Mouse (Mus musculus) liver, postnatal 0 days (tissue): ENCODE results near the gene Wipf2. TPM values are rescaled to one million over a fixed set of nuclear protein-coding genes. Genes with fewer than 3 reads are reported as not detected.

Source experiments
- ATAC-seq: fragments of 200-750 bp; cut with Nextera tagmentation; 2 replicates; pipeline ENCODE4 v1.8.0; 2017; ENCODE audit warnings: mild to moderate bottlenecking, moderate library complexity
- DNase-seq: peaks from one replicate; pipeline ENCODE4 v3.0.0-alpha.2; 2016
- H3K27ac ChIP-seq: fragments of 300-500 bp; sonication (generic); 2 replicates; pipeline ENCODE4 v1.5.1; 2014; ENCODE audit warnings: antibody characterized with exemption, moderate library complexity, mild to moderate bottlenecking, low read depth
- H3K27me3 ChIP-seq: fragments of 300-500 bp; sonication (generic); 2 replicates; pipeline ENCODE4 v1.6.1; 2014; ENCODE audit warnings: low read length, control low read depth, mixed read lengths; ENCODE audit not compliant: insufficient read depth
- H3K36me3 ChIP-seq: fragments of 300-500 bp; sonication (generic); replicated peaks from 2 replicates; pipeline ENCODE4 v1.6.1; 2014; ENCODE audit warnings: mild to moderate bottlenecking, control low read depth, low read length, moderate library complexity, mixed read lengths; ENCODE audit not compliant: insufficient read depth
- H3K4me1 ChIP-seq: fragments of 300-500 bp; sonication (generic); 2 replicates; pipeline ENCODE4 v1.6.1; 2014; ENCODE audit warnings: antibody characterized with exemption, mild to moderate bottlenecking, control low read depth; ENCODE audit not compliant: insufficient read depth
- H3K4me2 ChIP-seq: fragments of 300-500 bp; sonication (generic); 2 replicates; pipeline ENCODE4 v1.6.1; 2014; ENCODE audit warnings: low read depth, mild to moderate bottlenecking, low read length, moderate library complexity, mixed read lengths
- H3K4me3 ChIP-seq: fragments of 300-500 bp; sonication (generic); 2 replicates; pipeline ENCODE4 v1.5.1; 2014; ENCODE audit warnings: low read depth, low read length
- H3K9ac ChIP-seq: fragments of 300-500 bp; sonication (generic); replicated peaks from 2 replicates; pipeline ENCODE4 v1.6.1; 2014; ENCODE audit warnings: mild to moderate bottlenecking, moderate library complexity
- H3K9me3 ChIP-seq: fragments of 300-500 bp; sonication (generic); 2 replicates; pipeline ENCODE4 v1.6.1; 2016; ENCODE audit warnings: mild to moderate bottlenecking, control low read depth, low read length, mixed read lengths
- CTCF ChIP-seq: sonication (generic); IDR thresholded peaks from 2 replicates; pipeline ENCODE4 v1.5.1; 2016; ENCODE audit warnings: antibody characterized with exemption, low read depth
- EP300 ChIP-seq: IDR thresholded peaks from 2 replicates; pipeline ENCODE4 v1.6.1; 2016; ENCODE audit warnings: antibody characterized with exemption, low read depth, mild to moderate bottlenecking
- WGBS: fragments of 180-500 bp; shearing (Covaris S2); extraction: QIAGEN DNeasy Blood & Tissue Kit; methylation state at CpG from one replicate; pipeline ENCODE4 v1.1.7; 2014; ENCODE audit not compliant: insufficient replicate concordance; 5-methylcytosine and 5-hydroxymethylcytosine counted together
- polyA plus RNA-seq: library from polyadenylated mRNA; unstranded; fragments of >200 nt; fragmentation: Nextera tagmentation; extraction: Ambion mirVana; gene quantifications from 2 replicates; pipeline ENCODE4 v1.2.1, GENCODE M21; 2015

The Wipf2 gene
- polyA plus RNA-seq, 1 experiment from 2014 or later = 1.2 TPM

- Histone ChIP-seq H3K4me1 (no peaks in the 10 kb centered on the region), H3K27ac (no peak overlapping the region), H3K27me3 (no peaks in the 10 kb centered on the region), H3K4me2 (no peak overlapping the region), H3K9ac (no peak overlapping the region), H3K9me3 (no peaks in the 10 kb centered on the region), H3K36me3 (peaks cover 66% of the 10 kb centered on the region), H3K4me3 (no peak overlapping the region)
- WGBS = 87% methylated on average over 4 of the region's 4 CpGs
- TF ChIP-seq EP300 = no peak
- TF ChIP-seq CTCF = no peak
- no peak for ATAC-seq
- DNase-seq = no peak
These were observed 33.6 kb upstream of the Wipf2 start for GRCm38 (mm10) chr11:98829875-98830274.

- DNase-seq = no peak
- WGBS = 67% methylated on average over 5 of the region's 5 CpGs
- Histone ChIP-seq H3K4me2 (no peak overlapping the region), H3K9me3 (no peaks in the 10 kb centered on the region), H3K4me3 (no peak overlapping the region), H3K4me1 (peaks cover 12% of the 10 kb centered on the region), H3K27me3 (peaks cover 19% of the 10 kb centered on the region), H3K36me3 (peaks cover 32% of the 10 kb centered on the region), H3K9ac (no peak overlapping the region), H3K27ac (no peak overlapping the region)
- ATAC-seq = no peak
- TF ChIP-seq CTCF (no peak), EP300 (no peak)
These were observed 28.1 kb upstream of the Wipf2 start for GRCm38 (mm10) chr11:98835296-98835695.

DNA sequence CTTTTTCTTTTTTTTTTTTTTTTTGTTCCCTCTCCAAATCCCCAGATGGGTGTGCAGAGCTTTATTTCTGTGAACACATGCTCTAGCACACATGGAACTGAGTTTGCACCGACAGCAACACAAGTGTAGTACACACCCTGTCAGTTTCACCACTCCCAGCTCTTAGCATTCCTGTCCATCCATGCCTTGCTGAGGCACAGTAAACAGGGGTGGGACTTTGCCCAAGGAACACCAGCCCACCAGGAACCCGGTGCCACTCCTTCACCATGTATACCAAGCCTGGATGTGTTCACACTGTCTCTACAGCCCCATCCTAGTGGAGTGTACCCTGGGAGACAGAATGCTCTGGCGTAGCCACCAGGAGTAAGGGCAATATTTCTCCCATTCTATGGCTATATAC, 27.7 kb upstream of the Wipf2 start:
- H3K4me1 ChIP-seq = peaks cover 12% of the 10 kb centered on the region
- WGBS = 57% methylated on average over 3 of the region's 3 CpGs
- H3K27me3 ChIP-seq = peaks cover 19% of the 10 kb centered on the region
- no peaks in the 10 kb centered on the region for H3K9me3 ChIP-seq
- ATAC-seq = no peak
- TF ChIP-seq EP300 = no peak
- TF ChIP-seq CTCF = no peak
- peaks cover 31% of the 10 kb centered on the region for H3K36me3 ChIP-seq
- no peak overlapping the region for H3K4me2 ChIP-seq
- no peak overlapping the region for H3K27ac ChIP-seq
- no peak overlapping the region for H3K9ac ChIP-seq
- no peak for DNase-seq
- H3K4me3 ChIP-seq = no peak overlapping the region

DNA sequence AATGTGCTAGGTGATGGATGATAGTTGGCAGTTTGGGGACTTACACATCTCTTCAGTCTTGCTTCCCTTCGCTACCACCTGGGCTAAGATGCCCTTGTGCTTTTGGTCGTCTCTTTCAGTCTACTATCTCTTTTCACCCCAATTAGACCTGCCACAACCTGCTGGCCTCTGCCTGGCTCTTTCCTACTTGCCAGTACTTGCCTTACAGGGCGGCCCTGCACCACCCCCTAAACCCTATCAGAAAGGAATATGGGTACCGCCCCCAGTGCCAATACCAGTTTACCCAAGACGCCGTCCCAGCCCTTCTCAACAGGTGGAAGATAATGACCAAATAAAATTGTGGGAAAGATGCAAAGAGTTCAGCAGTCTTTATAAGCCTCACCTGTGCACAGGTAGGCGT, 27.3 kb upstream of the Wipf2 start:
- H3K4me2 ChIP-seq = peak overlapping the region; percentile 85
- DNase-seq (no peak), ATAC-seq (no peak)
- no peaks in the 10 kb centered on the region for H3K9me3 ChIP-seq
- TF ChIP-seq CTCF = no peak
- no peak for TF ChIP-seq EP300
- peaks cover 12% of the 10 kb centered on the region for H3K4me1 ChIP-seq
- H3K4me3 ChIP-seq = peak overlapping the region; percentile 57
- H3K27ac ChIP-seq = no peak overlapping the region
- no peak overlapping the region for H3K9ac ChIP-seq
- 37% methylated on average over 7 of the region's 7 CpGs for WGBS
- peaks cover 19% of the 10 kb centered on the region for H3K27me3 ChIP-seq
- H3K36me3 ChIP-seq = peaks cover 28% of the 10 kb centered on the region

GRCm38 (mm10) chr11:98836651-98837141, 26.7 kb upstream of the Wipf2 start, which contains the start of gene Rapgefl1:
Gene Rapgefl1, plus strand, starts transcription at chr11:98836785.
- peaks cover 12% of the 10 kb centered on the region for H3K4me1 ChIP-seq
- TF ChIP-seq CTCF = no peak
- TF ChIP-seq EP300 = no peak
- H3K27ac ChIP-seq = no peak within 1 kb of the TSS
- no peaks in the 10 kb centered on the region for H3K9me3 ChIP-seq
- H3K27me3 ChIP-seq = peaks cover 19% of the 10 kb centered on the region
- H3K9ac ChIP-seq = peak within 1 kb of the TSS; percentile 68
- H3K36me3 ChIP-seq = peaks cover 23% of the 10 kb centered on the region
- peak within 1 kb of the TSS; percentile 57 for H3K4me3 ChIP-seq
- peak within 1 kb of the TSS; percentile 85 for H3K4me2 ChIP-seq
- DNase-seq = peak; percentile 90
- ATAC-seq = peak; percentile 92
- WGBS = under 1% methylated on average over 37 of the region's 48 CpGs

- H3K36me3 ChIP-seq = peaks cover 17% of the 10 kb centered on the region
- H3K27ac ChIP-seq = no peak overlapping the region
- peaks cover 19% of the 10 kb centered on the region for H3K27me3 ChIP-seq
- 4% methylated on average over 13 of the region's 29 CpGs for WGBS
- peak overlapping the region; percentile 68 for H3K9ac ChIP-seq
- peak overlapping the region; percentile 57 for H3K4me3 ChIP-seq
- H3K9me3 ChIP-seq = no peaks in the 10 kb centered on the region
- DNase-seq (no peak), ATAC-seq (no peak)
- H3K4me2 ChIP-seq = peak overlapping the region; percentile 85
- peaks cover 12% of the 10 kb centered on the region for H3K4me1 ChIP-seq
- TF ChIP-seq CTCF = peak; percentile 20; the same call in 1 of the 2 replicates
- TF ChIP-seq EP300 = no peak
These were observed 26.2 kb upstream of the Wipf2 start for GRCm38 (mm10) chr11:98837231-98837704.

DNA sequence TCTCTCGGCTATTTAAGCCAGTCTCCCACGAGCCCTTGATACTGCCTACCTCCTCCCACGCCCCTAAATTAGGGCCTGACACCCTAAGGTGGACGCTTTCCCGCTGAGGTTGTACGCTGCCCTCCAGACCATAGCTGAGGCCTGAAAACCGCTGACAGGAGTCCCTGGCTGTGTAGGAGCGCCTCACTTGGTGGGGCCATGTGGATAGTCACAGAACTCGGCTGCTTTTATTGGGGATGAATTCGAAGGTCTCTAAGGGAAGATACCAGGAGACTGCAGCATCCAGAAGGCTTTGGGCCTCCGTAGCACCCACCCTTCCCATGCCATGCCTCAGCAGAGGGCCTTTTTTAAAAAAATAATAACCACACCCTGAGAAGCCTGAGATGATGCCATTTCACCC, 25.5 kb upstream of the Wipf2 start:
- Histone ChIP-seq H3K4me3 (no peak overlapping the region), H3K27me3 (peaks cover 19% of the 10 kb centered on the region), H3K4me1 (peaks cover 12% of the 10 kb centered on the region), H3K9ac (no peak overlapping the region), H3K4me2 (peak overlapping the region; percentile 85; the same call in 1 of the 2 replicates), H3K36me3 (peaks cover 11% of the 10 kb centered on the region), H3K9me3 (no peaks in the 10 kb centered on the region), H3K27ac (no peak overlapping the region)
- DNase-seq (no peak), ATAC-seq (no peak)
- TF ChIP-seq EP300 (no peak), CTCF (no peak)
- WGBS = 66% methylated on average over 11 of the region's 11 CpGs
